Mouse (Mus musculus): ENCODE data around the gene Svop.

The Svop gene

GRCm38 (mm10) chr5:114004573-114004972 lies 86.8 kb downstream of the Svop start:
- POLR2A ChIA-PET = interaction anchor here in 2 of 4 experiments (0.9 to 1.6 kb wide), 3 partner anchors 10 to 36 kb away, joined by 3 to 5 read pairs (median 4); no protein-coding TSS in a partner anchor
- CTCF ChIA-PET = interaction anchor here in 2 of 4 experiments (0.5 to 0.6 kb wide), 2 partner anchors 42 to 892 kb away, joined by 4 to 5 read pairs; partner anchors contain the start of gene Oasl2 (in 1 of the 2)

- POLR2A ChIA-PET = interaction anchor here in 1 of 4 experiments (1.2 kb wide), 1 partner anchor 44 kb away, joined by 3 read pairs; no protein-coding TSS in a partner anchor
- CTCF ChIA-PET = interaction anchor here in 1 of 4 experiments (0.6 kb wide), 1 partner anchor 121 kb away, joined by 4 read pairs; no protein-coding TSS in a partner anchor
Observed at GRCm38 (mm10) chr5:114003542-114003941, 87.8 kb downstream of the Svop start, which contains the start of gene Dao. Dao (plus strand) TSS chr5:114003703.

GRCm38 (mm10) chr5:113999382-113999781 lies 92.0 kb downstream of the Svop start:
- POLR2A ChIA-PET = interaction anchor here in 3 of 4 experiments (0.6 to 1.3 kb wide), 6 partner anchors 13 to 603 kb away, joined by 3 to 4 read pairs (median 4); no protein-coding TSS in a partner anchor
- CTCF ChIA-PET = interaction anchor here in 1 of 4 experiments (0.6 kb wide), 1 partner anchor 118 kb away, joined by 12 read pairs; no protein-coding TSS in a partner anchor

- POLR2A ChIA-PET = interaction anchor here in 3 of 4 experiments (0.6 to 4.5 kb wide), 5 partner anchors 23 to 355 kb away, joined by 3 to 30 read pairs (median 4); no protein-coding TSS in a partner anchor
Observed at GRCm38 (mm10) chr5:113996458-113996857, 94.9 kb downstream of the Svop start.

GRCm38 (mm10) chr5:113993487-113994465 lies 97.6 kb downstream of the Svop start, which contains the start of gene Ssh1:
Ssh1 (minus strand) TSS chr5:113993894.
- CTCF ChIA-PET = interaction anchor here in 2 of 4 experiments (1.1 to 1.5 kb wide), 3 partner anchors 37 to 51 kb away, joined by 3 to 6 read pairs (median 3); no protein-coding TSS in a partner anchor
- POLR2A ChIA-PET = interaction anchor here in 3 of 4 experiments (0.6 to 4.5 kb wide), 28 partner anchors 12 to 574 kb away, joined by 3 to 30 read pairs (median 4); partner anchors contain the start of gene Fam222a (in 1 of the 3)

More at GRCm38 (mm10) chr5:113996458-113996857, 94.9 kb downstream of the Svop start:
- CTCF ChIA-PET = interaction anchor here in 1 of 4 experiments (0.5 kb wide), 1 partner anchor 177 kb away, joined by 3 read pairs; no protein-coding TSS in a partner anchor

GRCm38 (mm10) chr5:113993031-113993486 lies 98.3 kb downstream of the Svop start:
- ChIA-PET CTCF (interaction anchor here in 3 of 4 experiments (0.7 to 1.5 kb wide), 6 partner anchors 36 to 680 kb away, joined by 3 to 6 read pairs (median 3); partner anchors contain the start of gene Coro1c (in 1 of the 3)), POLR2A (interaction anchor here in 3 of 4 experiments (0.6 to 4.5 kb wide), 32 partner anchors 11 to 575 kb away, joined by 3 to 30 read pairs (median 4); partner anchors contain the start of gene Fam222a (in 1 of the 3))

- ChIA-PET POLR2A (interaction anchor here in 3 of 4 experiments (0.6 to 4.5 kb wide), 27 partner anchors 10 to 1410 kb away, joined by 3 to 30 read pairs (median 4); no protein-coding TSS in a partner anchor), CTCF (interaction anchor here (0.5 to 1.5 kb wide), 9 partner anchors 17 to 1974 kb away, joined by 3 to 6 read pairs (median 3); partner anchors contain the start of gene Coro1c (in 1 of the 4))
Observed at GRCm38 (mm10) chr5:113992339-113992831, 99.0 kb downstream of the Svop start.

GRCm38 (mm10) chr5:113991141-113991540 lies 100.2 kb downstream of the Svop start:
- ChIA-PET POLR2A (interaction anchor here in 2 of 4 experiments (1.0 to 3.9 kb wide), 5 partner anchors 9 to 50 kb away, joined by 3 to 24 read pairs (median 4); no protein-coding TSS in a partner anchor), CTCF (interaction anchor here in 2 of 4 experiments (0.6 to 1.5 kb wide), 2 partner anchors 55 to 61 kb away, joined by 4 to 5 read pairs; no protein-coding TSS in a partner anchor)

- ChIA-PET POLR2A (interaction anchor here in 2 of 4 experiments (0.6 to 3.9 kb wide), 4 partner anchors 8 to 49 kb away, joined by 3 to 24 read pairs (median 6); no protein-coding TSS in a partner anchor), CTCF (interaction anchor here in 1 of 4 experiments (1.5 kb wide), 1 partner anchor 62 kb away, joined by 4 read pairs; no protein-coding TSS in a partner anchor)
Observed at GRCm38 (mm10) chr5:113990593-113990992, 100.8 kb downstream of the Svop start.

GRCm38 (mm10) chr5:113989437-113990024 lies 101.8 kb downstream of the Svop start:
- ChIA-PET POLR2A (interaction anchor here in 3 of 4 experiments (0.9 to 1.6 kb wide), 7 partner anchors 12 to 117 kb away, joined by 3 to 9 read pairs (median 3); no protein-coding TSS in a partner anchor), CTCF (interaction anchor here in 2 of 4 experiments (0.6 kb wide), 2 partner anchors 33 to 57 kb away, joined by 3 to 4 read pairs; no protein-coding TSS in a partner anchor)

- ChIA-PET CTCF (interaction anchor here (0.5 to 1.6 kb wide), 14 partner anchors 11 to 1485 kb away, joined by 3 to 8 read pairs (median 4); partner anchors contain the start of gene Sppl3 (in 1 of the 4)), POLR2A (interaction anchor here (0.7 to 19.1 kb wide), 23 partner anchors 9 to 1198 kb away, joined by 3 to 428 read pairs (median 4); no protein-coding TSS in a partner anchor)
Observed at GRCm38 (mm10) chr5:113986182-113986961, 105.0 kb downstream of the Svop start.

GRCm38 (mm10) chr5:113985737-113986136 lies 105.6 kb downstream of the Svop start:
- POLR2A ChIA-PET = interaction anchor here in 3 of 4 experiments (0.6 to 19.1 kb wide), 20 partner anchors 9 to 711 kb away, joined by 3 to 428 read pairs (median 4); partner anchors contain the start of gene Ung (in 1 of the 3)
- CTCF ChIA-PET = interaction anchor here (0.5 to 1.6 kb wide), 8 partner anchors 13 to 61 kb away, joined by 3 to 8 read pairs (median 5); no protein-coding TSS in a partner anchor

- ChIA-PET CTCF (interaction anchor here in 1 of 4 experiments (0.6 kb wide), 1 partner anchor 25 kb away, joined by 3 read pairs; no protein-coding TSS in a partner anchor), POLR2A (interaction anchor here in 3 of 4 experiments (0.6 to 19.1 kb wide), 6 partner anchors 8 to 71 kb away, joined by 3 to 428 read pairs (median 17); no protein-coding TSS in a partner anchor)
Observed at GRCm38 (mm10) chr5:113984025-113984740, 107.2 kb downstream of the Svop start.

- ChIA-PET CTCF (no interaction called here), POLR2A (interaction anchor here in 2 of 4 experiments (16.4 to 19.1 kb wide), 2 partner anchors 17 to 20 kb away, joined by 287 to 428 read pairs; no protein-coding TSS in a partner anchor)
Observed at GRCm38 (mm10) chr5:113983541-113983940, 107.8 kb downstream of the Svop start.

GRCm38 (mm10) chr5:113981843-113982242 lies 109.5 kb downstream of the Svop start:
- ChIA-PET POLR2A (interaction anchor here in 3 of 4 experiments (0.8 to 19.1 kb wide), 9 partner anchors 9 to 50 kb away, joined by 3 to 428 read pairs (median 4); partner anchors contain the start of gene Ssh1 (in 1 of the 3)), CTCF (interaction anchor here in 1 of 4 experiments (0.6 kb wide), 1 partner anchor 39 kb away, joined by 3 read pairs; no protein-coding TSS in a partner anchor)
